Mouse (Mus musculus) lung, postnatal 4 days (tissue): ENCODE results near the gene Ttf2.

Experiments
- DNase-seq, 2 experiments: peaks; one replicate each; pipeline ENCODE4 v3.0.0; 2021

Gene Ttf2

DNA sequence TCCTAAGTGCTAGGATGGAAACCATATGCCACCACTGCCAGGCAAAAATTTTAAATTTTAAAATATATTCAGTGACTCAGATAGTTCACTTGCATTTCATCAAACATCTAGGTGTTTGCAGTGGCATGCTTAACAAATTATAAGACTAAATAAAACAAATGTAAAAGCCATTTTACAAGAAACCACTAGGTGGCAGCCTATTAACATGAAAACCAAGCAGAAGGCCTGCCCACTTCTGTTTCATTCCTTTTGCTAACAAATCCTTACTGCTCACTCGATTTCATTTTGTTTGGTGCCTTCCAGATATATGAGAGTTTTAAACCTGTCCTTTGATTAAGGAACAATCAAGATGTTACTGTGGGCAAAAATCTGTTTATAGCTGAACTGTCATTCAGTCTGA, 4.4 kb upstream of the Ttf2 start:
- DNase-seq = no peak

GRCm38 (mm10) chr3:100963849-100964542, 5.5 kb downstream of the Ttf2 start:
- DNase-seq = peak in 1 of 2 experiments; percentile 50

DNA sequence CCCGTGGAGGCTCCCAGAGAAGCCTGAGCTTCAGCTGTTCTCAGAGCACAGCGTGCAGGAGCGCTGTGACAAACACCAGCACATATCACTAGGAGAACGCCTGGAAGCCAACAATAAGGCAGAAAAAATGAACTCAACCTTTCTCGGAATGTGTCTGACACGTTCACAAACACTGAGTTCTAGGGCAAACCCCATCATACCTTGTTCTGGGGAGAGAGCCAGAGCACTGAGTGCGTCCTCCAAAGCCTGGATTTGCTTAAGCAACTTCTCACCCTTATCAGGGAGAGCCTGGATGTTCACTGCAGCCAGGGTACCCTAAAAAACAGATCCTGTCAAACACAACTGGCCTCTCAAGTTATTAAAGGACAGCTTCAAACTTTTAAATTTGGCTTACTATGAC, 8.0 kb downstream of the Ttf2 start:
- no peak for DNase-seq

- no peak for DNase-seq
Measured at GRCm38 (mm10) chr3:100961007-100961406, 8.5 kb downstream of the Ttf2 start.

DNA sequence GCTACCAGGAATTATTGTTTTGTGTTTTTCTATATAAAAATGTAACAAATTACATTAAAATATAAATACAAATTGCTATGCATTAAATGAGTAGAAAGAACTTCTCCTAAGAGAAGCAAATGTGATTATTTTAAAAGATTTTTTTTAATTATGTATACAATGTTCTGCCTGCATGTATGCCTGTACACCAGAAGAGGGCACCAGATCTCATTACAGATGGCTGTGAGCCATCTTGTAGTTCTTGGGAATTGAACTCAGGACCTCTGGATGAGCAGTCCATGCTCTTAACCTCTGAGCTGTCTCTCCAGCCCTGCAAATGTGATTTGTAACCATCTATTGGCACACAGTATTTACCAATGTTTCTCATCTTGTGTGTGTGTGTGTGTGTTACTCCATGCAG, 14.8 kb downstream of the Ttf2 start:
- DNase-seq = no peak

DNA sequence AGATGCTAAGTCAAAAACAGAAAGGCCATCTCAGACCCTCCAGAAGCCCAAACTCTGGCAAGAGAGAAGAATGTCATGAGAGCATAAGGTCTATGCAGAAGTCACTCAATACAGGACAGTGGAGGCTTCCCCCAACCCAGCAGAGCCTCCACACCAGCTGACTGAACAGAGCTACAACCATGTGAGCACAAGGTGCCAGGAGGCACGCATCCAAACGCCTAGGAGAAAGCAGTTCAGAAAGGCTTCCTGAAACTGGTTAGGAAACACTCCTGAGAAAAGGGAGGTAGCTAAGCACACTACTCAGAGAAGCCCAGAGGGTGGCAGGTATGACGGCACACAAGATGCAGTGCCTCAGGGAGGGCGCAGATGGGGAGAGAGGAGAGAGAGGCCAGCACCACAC, 17.9 kb downstream of the Ttf2 start:
- no peak for DNase-seq

DNA sequence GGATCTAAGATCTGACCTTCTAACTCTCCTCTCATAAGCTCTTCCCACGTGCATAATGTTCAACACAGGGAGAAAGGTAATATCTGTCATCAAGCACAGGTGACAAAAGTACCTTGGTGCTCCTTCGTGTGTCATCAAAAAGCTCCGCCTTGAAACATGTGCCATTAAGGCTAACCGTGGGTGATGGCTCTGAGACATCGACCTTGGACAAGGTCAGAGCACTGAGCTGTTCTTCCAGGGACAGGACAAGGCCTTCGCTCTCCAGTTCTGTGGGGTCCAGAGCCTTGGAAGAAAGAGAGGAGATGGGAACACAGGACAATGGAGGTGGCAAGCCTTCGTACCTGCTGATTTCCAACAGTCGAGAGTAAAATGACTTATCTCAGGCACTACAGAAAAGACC, 22.2 kb downstream of the Ttf2 start:
- no peak for DNase-seq

DNA sequence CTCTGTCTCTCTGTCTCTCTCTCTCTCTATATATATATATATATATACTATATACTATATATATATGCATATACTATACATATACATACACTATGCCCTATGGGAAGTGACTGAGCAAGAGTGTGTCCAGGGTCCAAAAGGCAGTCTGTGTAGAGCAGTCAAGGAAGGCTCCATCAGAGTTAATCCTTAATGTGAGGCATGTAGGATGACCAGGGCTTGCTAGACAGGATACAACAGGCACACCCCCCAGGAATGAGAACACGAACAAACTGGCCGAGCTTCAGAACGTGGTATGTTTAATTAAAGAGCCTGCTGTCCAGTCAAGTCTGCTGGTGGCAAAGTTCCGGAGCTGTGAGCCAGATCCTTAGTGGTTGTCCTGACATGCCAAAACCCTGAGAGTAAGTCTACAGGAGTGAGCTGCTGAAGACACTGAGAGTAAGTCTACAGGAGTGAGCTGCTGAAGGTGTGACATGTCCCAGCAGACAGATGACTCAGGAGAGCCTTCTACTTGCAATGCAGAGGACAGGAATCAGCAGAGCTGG, 28.9 kb downstream of the Ttf2 start:
- DNase-seq = no peak

GRCm38 (mm10) chr3:100938211-100938610, 31.3 kb downstream of the Ttf2 start:
- DNase-seq = no peak

GRCm38 (mm10) chr3:100936201-100936600, 33.3 kb downstream of the Ttf2 start:
- no peak for DNase-seq

DNA sequence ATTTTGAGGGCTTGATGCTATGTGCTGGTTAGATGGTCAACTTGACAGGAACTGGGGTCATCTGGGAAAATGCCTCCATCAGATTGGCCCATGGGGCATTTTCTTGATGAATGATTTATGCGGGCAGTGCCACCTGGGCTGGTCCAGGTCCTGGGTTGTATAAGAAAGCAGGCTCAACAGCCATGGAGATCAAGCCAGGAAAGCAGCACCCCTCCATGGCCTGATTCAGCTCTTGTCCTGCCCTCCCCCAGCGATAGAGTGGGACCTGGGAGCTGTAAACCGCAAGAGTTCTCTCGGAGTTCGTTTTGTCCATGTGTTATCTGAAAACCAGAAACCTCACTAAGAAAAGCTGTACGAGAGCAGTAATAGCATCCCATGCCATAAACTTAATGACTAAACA, 33.9 kb downstream of the Ttf2 start:
- DNase-seq = no peak

GRCm38 (mm10) chr3:100932077-100932944, 37.2 kb downstream of the Ttf2 start:
- peak in 1 of 2 experiments; percentile 20 for DNase-seq

DNA sequence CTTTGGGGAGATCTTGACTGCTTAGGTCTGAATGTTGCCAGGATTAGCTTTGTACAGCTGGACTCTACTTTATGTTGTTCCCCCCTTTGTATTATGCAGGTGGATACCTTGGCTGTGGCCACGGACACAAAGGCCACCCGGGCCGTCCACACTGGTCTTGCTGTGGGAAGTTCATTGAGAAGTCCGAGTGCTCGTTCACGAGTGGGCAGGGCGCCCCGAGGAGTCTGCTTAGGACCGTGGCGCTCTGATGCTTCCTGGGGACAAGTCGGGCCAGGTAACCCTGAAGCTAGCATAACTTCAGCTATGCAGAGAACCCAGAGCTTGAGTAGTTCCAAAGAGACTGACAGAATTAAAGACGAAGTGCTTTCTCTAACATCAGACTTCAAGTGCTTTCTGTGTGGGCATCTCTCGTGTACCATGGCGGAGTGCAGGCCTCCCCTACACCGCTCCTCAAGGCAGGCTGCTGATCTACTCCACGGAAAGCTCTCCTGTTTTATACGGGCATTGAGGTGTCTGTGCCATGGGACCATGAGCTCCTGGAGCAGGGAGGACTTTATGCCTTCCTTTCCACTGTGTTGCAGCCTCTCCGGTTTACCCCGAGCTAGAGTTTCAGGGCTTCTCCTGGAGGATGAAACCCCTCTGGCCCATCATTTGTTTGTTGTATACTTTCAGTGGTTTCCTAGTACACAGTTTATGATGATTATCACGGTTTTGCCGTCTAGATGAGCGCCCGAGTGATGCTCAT, 38.0 kb downstream of the Ttf2 start:
- no peak for DNase-seq

- peak; percentile 9 to 60 for DNase-seq
Measured at GRCm38 (mm10) chr3:100925176-100925575, 44.3 kb downstream of the Ttf2 start.

- DNase-seq = no peak
Measured at GRCm38 (mm10) chr3:100924065-100924732, 45.3 kb downstream of the Ttf2 start.

GRCm38 (mm10) chr3:100922506-100923375, 46.7 kb downstream of the Ttf2 start:
- peak in 1 of 2 experiments; percentile 11 for DNase-seq

DNA sequence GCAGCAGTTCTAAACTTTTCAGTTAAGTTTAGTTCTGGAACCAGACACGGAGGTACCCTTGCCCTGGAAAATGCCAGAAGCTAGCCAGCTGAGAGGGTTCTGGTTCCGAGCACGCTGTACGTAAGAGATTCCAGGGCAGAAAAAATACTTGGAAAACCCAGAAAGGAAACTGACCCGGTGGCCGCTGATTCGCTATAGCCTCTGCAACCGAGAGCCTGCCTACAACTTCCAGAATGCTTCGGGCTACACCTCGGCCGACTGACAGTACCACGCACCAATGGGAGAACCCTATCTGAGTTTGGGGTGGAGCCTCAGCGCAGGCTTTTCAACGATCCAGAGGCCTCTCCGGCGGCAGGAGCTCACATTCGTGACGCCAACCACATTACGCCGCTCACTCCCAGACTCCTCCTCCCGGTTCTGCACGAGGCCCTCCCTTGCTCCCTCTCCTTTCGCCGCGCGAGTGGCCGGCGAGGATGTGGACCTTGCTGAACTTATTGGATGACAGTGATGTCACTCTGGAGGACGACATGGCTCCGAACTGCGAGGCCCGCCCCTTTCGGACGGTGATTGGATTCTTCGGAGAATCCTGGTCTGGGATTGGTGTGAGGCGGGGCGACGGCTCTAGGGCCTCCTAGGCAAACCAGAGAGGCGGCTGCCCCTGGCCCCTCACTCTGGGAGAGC, 47.5 kb downstream of the Ttf2 start, which contains the start of gene Trim45:
Gene Trim45, plus strand, starts transcription at position 378 of the 681 bp plus-strand sequence.
- DNase-seq = peak; percentile 98 to 100

DNA sequence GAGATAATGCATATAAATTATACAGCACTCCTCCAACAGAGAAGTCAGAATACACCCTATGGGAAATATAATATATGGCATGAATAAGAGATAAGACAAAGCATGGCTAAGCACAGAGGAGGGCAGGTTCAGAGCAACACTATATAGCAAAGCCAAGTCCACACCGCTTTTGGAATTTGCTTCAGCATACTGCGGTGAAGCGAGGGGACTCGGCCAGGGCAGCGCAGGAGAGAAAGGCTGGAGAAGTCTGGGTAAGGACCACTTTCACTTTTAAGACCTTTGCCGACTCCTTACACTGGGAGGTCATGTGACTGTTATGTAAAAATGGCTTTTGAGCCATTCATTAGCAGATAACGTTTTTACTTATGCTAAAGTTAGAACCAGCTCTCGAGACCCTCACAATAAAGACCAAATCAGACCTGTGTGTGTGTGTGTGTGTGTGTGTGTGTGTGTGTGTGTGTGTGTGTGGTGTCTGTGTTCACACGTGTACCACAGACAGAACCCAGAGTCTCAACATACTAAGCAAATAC, 48.8 kb downstream of the Ttf2 start:
- DNase-seq = no peak

DNA sequence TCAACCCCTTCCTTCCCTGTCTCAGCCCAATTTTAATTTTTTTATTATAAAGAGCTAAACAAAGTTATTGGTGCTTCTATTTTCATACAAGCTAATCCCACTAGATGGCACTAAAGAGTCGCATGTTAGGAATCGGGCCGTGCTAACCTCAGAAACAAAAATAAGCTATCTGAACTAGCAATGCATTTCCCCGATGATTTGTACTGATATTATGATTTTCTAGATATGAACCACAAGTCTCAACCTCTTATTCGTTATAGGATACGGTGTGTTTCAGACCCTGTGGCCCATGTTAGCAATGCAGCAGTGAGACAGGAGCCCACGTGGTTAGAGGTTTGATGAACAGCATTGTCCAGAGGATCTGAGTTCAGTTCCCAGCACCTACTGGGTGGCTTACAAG, 52.6 kb downstream of the Ttf2 start:
- no peak for DNase-seq

DNA sequence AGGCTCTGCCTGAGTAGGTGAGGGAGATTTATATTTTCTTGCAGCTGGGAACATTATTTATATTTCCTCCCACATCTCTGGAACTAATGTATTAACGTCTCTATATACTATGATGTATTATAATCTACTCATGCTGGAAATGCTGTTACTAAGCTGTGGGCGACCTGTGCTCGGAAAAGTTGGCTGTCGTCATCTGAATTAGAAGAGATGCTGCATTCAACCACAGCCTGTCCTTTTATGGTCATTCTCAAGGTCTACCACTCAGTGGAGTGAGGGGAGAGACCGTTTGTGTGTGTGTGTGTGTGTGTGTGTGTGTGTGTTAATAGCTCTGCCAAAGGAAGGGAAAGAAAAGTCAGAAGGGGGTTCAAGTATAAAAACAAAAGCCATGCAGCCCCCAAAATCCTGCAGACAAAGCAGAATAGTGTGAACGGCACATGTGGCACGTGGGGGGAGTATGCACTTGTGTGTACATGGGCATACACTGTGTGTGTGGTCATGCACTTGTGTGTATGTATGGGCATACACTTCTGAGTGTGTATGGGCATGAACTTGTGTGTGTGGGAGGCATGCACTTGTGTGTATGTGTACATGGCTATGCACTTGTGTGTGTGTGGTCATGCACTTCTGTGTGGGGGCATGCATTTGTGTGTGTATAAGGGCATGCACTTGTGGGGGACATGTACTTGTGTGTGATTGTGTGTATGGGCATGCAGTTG, 57.8 kb downstream of the Ttf2 start:
- no peak for DNase-seq
